Mouse (Mus musculus): ENCODE measurements at regions not wholly inside any gene's neighbourhood (a gene's known extent, or its start where the extent isn't known, plus 50 kb on each side); places are given as distances from the start of the nearest gene placed in this dataset.

GRCm38 (mm10) chr5:64585076-64585786 lies 218.0 kb upstream of the Klf3 start:
- TF ChIP-seq RAD21 (IDR thresholded peaks at IDR 0.05; ENCODE audit: low read depth, low read length): no peak
- no peak for TF ChIP-seq TAL1 (IDR thresholded peaks at IDR 0.05; ENCODE audit: low read length)
- TF ChIP-seq MAX (IDR thresholded peaks at IDR 0.05; ENCODE audit: low read length): no peak
- no peak for TF ChIP-seq CTCF (IDR thresholded peaks at IDR 0.05 in 2 of 3, conservative IDR thresholded peaks at IDR 0.05 in 1 of 3; ENCODE audit: control insufficient read depth in 1 of 3, insufficient read depth in 1 of 3, low read depth in 2 of 3, low read length in 3 of 3, poor library complexity in 1 of 3, severe bottlenecking in 1 of 3)
- TF ChIP-seq ELF1 (IDR thresholded peaks at IDR 0.05; ENCODE audit: low read depth, low read length): no peak
- no peak for TF ChIP-seq USF1 (IDR thresholded peaks at IDR 0.05; ENCODE audit: low read depth, low read length)

Data from MEL (cell line).